Mouse (Mus musculus) liver, embryonic 14.5 days (tissue): ENCODE results near the gene Uvssa. TPM values are rescaled to one million over a fixed set of nuclear protein-coding genes. Genes with fewer than 3 reads are reported as not detected.

ENCODE experiments used
- ATAC-seq: fragments of 200-750 bp; cut with Nextera tagmentation; 2 replicates; pipeline ENCODE4 v1.8.0; 2017; ENCODE audit warnings: moderate number of reproducible peaks, mild to moderate bottlenecking, moderate library complexity; ENCODE audit not compliant: insufficient read depth
- DNase-seq, 3 experiments: peaks; one replicate each; pipeline ENCODE4 v3.0.0-alpha.2; 2012 to 2013; ENCODE audit warnings: low read depth in 3 of 3, low spot score in 3 of 3
- H3K27ac ChIP-seq: fragments of 300-500 bp; sonication (generic); 2 replicates; pipeline ENCODE4 v1.5.1; 2014; ENCODE audit warnings: moderate library complexity, mild to moderate bottlenecking, control low read depth, inconsistent platforms
- H3K27me3 ChIP-seq: fragments of 300-500 bp; sonication (generic); 2 replicates; pipeline ENCODE4 v1.6.1; 2014; ENCODE audit warnings: mild to moderate bottlenecking, low read length, moderate library complexity; ENCODE audit not compliant: control insufficient read depth, insufficient read depth
- H3K36me3 ChIP-seq: fragments of 300-500 bp; sonication (generic); replicated peaks from 2 replicates; pipeline ENCODE4 v1.6.1; 2014; ENCODE audit warnings: low read depth; ENCODE audit not compliant: control insufficient read depth, insufficient read depth
- H3K4me1 ChIP-seq, 2 experiments: fragments of 200-500 bp in 1 of 2; fragments of 300-500 bp in 1 of 2; sonication (generic) in 1 of 2; replicated peaks; 2 replicates each; pipeline ENCODE4 v1.6.1; 2012 to 2014; ENCODE audit warnings: antibody characterized with exemption in 1 of 2, inconsistent platforms in 1 of 2, low read length in 1 of 2; ENCODE audit not compliant: control insufficient read depth in 2 of 2, insufficient read depth in 2 of 2
- H3K4me2 ChIP-seq: fragments of 300-500 bp; sonication (generic); 2 replicates; pipeline ENCODE4 v1.6.1; 2014; ENCODE audit warnings: low read depth, mild to moderate bottlenecking, control low read depth, moderate library complexity
- H3K4me3 ChIP-seq, 2 experiments: fragments of 200-500 bp in 1 of 2; fragments of 300-500 bp in 1 of 2; sonication (generic) in 1 of 2; 2 replicates each; pipeline ENCODE4 v1.5.1; 2012 to 2014; ENCODE audit warnings: low read depth in 2 of 2, low read length in 2 of 2, mild to moderate bottlenecking in 2 of 2, control low read depth in 1 of 2, inconsistent platforms in 1 of 2, moderate library complexity in 1 of 2; ENCODE audit not compliant: insufficient read depth in 1 of 2
- H3K9ac ChIP-seq: fragments of 300-500 bp; sonication (generic); replicated peaks from 2 replicates; pipeline ENCODE4 v1.6.1; 2014; ENCODE audit warnings: mild to moderate bottlenecking, control low read depth, moderate library complexity
- H3K9me3 ChIP-seq: fragments of 300-500 bp; sonication (generic); 2 replicates; pipeline ENCODE4 v1.6.1; 2016; ENCODE audit warnings: low read length, mixed read lengths; ENCODE audit not compliant: control insufficient read depth
- CTCF ChIP-seq: IDR thresholded peaks from 2 replicates; pipeline ENCODE4 v1.5.1; 2016; ENCODE audit warnings: antibody characterized with exemption, low read depth, control low read depth
- EP300 ChIP-seq: IDR thresholded peaks from 2 replicates; pipeline ENCODE4 v1.6.1; 2016; ENCODE audit warnings: antibody characterized with exemption, low read depth
- WGBS: fragments of 180-500 bp; shearing (Covaris S2); extraction: QIAGEN DNeasy Blood & Tissue Kit; methylation state at CpG from one replicate; pipeline ENCODE4 v1.1.7; 2014; ENCODE audit not compliant: insufficient replicate concordance; 5-methylcytosine and 5-hydroxymethylcytosine counted together
- polyA plus RNA-seq, 2 experiments: library from polyadenylated mRNA; depleted of rRNA in 1 of 2; stranded (reverse) in 1 of 2; unstranded in 1 of 2; fragments of >200 nt; fragmentation: Nextera tagmentation in 1 of 2; extraction: Ambion mirVana in 1 of 2; gene quantifications; 2 replicates each; pipeline versions ENCODE4 v1.2.1 to v1.2.3; 2012 to 2014

The Uvssa gene
- polyA plus RNA-seq, 2 experiments: 1.5 to 2.2 TPM

DNA sequence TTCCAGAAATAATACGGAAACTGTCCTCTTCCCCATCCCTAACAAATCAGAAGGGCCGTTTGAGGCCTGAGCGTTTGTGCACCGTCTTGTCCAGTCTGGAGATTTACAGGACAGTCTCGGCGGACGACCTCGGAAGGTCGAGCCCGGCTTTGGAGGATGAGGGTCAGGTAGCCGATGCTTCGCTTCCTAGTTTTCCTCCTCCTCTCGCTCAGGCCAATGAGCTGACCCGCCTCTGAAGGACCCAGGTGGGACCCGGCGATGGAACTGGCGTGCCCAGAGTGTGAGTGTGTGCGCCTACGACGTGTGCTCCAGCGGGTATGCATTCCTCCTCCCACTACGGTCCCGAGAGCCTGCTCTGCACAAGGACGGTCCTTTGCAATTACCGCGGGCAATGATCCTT, 56.8 kb downstream of the Uvssa start:
- Histone ChIP-seq H3K27me3 (peaks cover 78% of the 10 kb centered on the region), H3K4me3 (no peak overlapping the region), H3K4me1 (no peaks in the 10 kb centered on the region), H3K36me3 (no peaks in the 10 kb centered on the region), H3K9ac (no peak overlapping the region), H3K9me3 (no peaks in the 10 kb centered on the region), H3K27ac (no peak overlapping the region), H3K4me2 (no peak overlapping the region)
- ATAC-seq (no peak), DNase-seq (no peak)
- 4% methylated on average over 26 of the region's 26 CpGs for WGBS
- TF ChIP-seq CTCF (no peak), EP300 (no peak)

DNA sequence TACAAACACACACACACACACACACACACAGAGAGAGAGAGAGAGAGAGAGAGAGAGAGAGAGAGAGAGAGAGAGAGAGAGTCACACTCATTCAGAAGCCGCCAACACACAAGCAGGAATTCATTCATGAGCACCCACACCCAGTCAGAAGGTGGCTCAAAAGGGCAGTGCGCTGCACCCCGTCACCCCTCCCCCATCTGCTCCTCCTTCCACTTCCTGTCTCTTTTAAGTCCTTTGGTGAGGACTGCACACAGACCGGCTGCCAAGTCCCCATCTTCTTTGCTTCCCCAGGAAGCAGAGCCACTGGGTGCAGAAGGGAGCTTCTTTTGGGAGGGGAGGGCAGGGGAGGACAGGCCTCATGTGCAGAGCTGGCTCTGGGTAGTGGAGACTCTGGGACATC, 57.6 kb downstream of the Uvssa start:
- no peak overlapping the region for H3K4me2 ChIP-seq
- no peaks in the 10 kb centered on the region for H3K9me3 ChIP-seq
- no peak overlapping the region for H3K9ac ChIP-seq
- H3K4me3 ChIP-seq: no peak overlapping the region
- WGBS: 2% methylated on average over 4 of the region's 4 CpGs
- peaks cover 70% of the 10 kb centered on the region for H3K27me3 ChIP-seq
- ATAC-seq (no peak), DNase-seq (no peak)
- H3K27ac ChIP-seq: no peak overlapping the region
- H3K4me1 ChIP-seq: no peaks in the 10 kb centered on the region
- no peak for TF ChIP-seq EP300
- TF ChIP-seq CTCF: no peak
- no peaks in the 10 kb centered on the region for H3K36me3 ChIP-seq

DNA sequence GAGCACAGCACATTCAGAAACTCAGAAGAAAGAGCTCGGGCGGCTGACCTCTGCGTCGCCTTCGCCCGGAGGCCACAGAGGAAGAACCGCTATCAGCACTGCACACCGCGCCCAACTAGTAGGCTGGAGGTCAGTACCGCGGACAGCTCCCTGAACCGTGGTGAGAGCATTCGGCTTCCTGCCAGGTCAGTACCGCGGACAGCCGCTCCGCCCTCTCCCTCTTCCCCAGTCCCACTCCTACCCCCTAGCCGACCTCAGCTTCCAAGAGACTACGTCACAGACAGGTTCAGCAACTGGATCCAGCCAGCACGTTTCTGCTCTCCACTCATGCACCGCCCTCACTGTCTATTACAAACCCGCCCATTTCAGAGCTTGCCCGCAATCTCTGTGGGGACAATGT, 59.9 kb downstream of the Uvssa start:
- H3K9ac ChIP-seq: no peak overlapping the region
- no peak overlapping the region for H3K4me2 ChIP-seq
- peaks cover 0 to 2% of the 10 kb centered on the region in 2 experiments; a peak in 1 of 4 replicates for H3K4me1 ChIP-seq
- TF ChIP-seq CTCF (no peak), EP300 (no peak)
- H3K36me3 ChIP-seq: no peaks in the 10 kb centered on the region
- peak; percentile 33; the same call in 1 of the 2 replicates for ATAC-seq
- no peak overlapping the region for H3K27ac ChIP-seq
- DNase-seq: peak; percentile 62 to 66 (median 62)
- peaks cover 52% of the 10 kb centered on the region for H3K27me3 ChIP-seq
- H3K4me3 ChIP-seq: no peak overlapping the region
- 3% methylated on average over 23 of the region's 23 CpGs for WGBS
- no peaks in the 10 kb centered on the region for H3K9me3 ChIP-seq

DNA sequence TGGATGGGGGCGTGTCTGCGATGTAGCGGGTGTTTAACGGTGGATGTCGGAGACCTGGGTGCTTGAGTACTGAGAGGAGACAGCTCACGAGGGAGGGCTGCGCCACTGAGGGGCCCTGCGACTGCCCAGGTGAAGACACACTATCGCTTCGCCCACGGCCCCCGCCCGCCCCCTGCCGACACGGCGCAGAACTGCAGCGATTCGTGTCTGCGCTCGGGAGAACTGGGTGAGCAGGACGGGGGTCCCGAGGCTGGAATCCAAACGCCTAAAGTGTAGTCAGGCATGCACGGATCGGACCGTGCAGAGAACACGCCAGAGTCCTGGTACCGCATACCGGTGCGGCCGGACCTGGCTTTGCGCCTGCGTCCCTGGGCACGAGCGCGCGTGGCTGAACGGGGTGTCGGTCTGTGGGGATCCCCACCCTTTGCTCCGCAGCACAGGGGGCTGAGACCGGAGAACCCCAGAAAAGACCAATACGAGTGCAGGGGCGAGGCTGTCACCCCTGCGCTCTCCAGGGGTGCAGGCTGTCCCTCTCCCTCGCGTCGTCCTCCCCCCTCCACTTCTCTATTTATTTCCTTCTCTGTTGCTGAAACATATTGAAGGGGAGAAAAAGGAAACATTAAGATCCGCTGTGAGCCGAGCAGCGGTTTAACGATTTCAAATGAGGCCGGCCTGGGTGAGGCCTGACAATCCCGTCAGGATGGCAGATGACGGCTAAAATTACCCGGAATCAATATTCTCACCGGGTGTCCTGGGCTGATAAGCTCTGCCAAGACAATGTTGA, 64.8 kb downstream of the Uvssa start:
- WGBS: 1% methylated on average over 55 of the region's 56 CpGs
- peak; percentile 62; the same call in 1 of the 2 replicates for ATAC-seq

DNA sequence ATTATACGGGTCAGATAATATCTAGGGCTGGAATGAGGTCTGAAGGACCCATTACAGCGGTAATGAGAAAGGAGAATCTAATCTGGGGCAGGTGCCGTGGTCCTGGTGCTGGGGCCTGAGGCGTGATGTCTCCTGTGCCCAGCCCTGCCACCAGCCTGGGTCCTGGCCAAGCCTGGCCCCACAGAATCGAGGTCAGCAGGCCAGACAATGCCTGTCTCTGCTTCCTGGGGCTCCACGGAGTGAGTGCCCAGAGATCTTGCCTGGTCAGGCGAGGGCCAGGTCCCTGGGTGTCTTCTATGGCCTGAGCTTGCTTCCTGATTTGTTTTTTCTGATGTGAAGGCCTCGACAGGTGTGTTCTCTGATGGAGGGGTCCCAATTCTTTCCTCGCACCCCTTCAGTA, 65.4 kb downstream of the Uvssa start:
- DNase-seq (no peak), ATAC-seq (no peak)
- no peaks in the 10 kb centered on the region for H3K9me3 ChIP-seq
- peaks cover 0 to 2% of the 10 kb centered on the region in 2 experiments; a peak in 1 of 4 replicates for H3K4me1 ChIP-seq
- H3K27me3 ChIP-seq: peaks cover 6% of the 10 kb centered on the region
- TF ChIP-seq CTCF (no peak), EP300 (no peak)
- H3K4me3 ChIP-seq: no peak overlapping the region
- WGBS: 33% methylated on average over 9 of the region's 9 CpGs
- no peaks in the 10 kb centered on the region for H3K36me3 ChIP-seq
- no peak overlapping the region for H3K27ac ChIP-seq
- no peak overlapping the region for H3K9ac ChIP-seq
- H3K4me2 ChIP-seq: no peak overlapping the region

More for the DNA sequence above, 64.8 kb downstream of the Uvssa start:
- H3K4me2 ChIP-seq: peak overlapping the region; percentile 76
- H3K27ac ChIP-seq: no peak overlapping the region
- peak overlapping the region; percentile 32 to 46 for H3K4me3 ChIP-seq
- peaks cover 0 to 2% of the 10 kb centered on the region in 2 experiments; a peak in 1 of 4 replicates for H3K4me1 ChIP-seq
- peaks cover 6% of the 10 kb centered on the region for H3K27me3 ChIP-seq
- peak overlapping the region; percentile 9; the same call in 1 of the 2 replicates for H3K9ac ChIP-seq
- DNase-seq: peak; percentile 13 to 41 (median 41)
- TF ChIP-seq EP300 (peak; percentile 50; the same call in 1 of the 2 replicates), CTCF (peak; percentile 97)
- no peaks in the 10 kb centered on the region for H3K36me3 ChIP-seq
- H3K9me3 ChIP-seq: no peaks in the 10 kb centered on the region
